Mouse (Mus musculus): ENCODE data around the gene Ankdd1a.
A peak's percentile ranks its signal among the peaks of the same experiment; 100 is the strongest.

Gene Ankdd1a

GRCm38 (mm10) chr9:65508449-65508848 is 11.5 kb downstream of the Ankdd1a start:
- Histone ChIP-seq H3K9me3 (ENCODE audit: low read length) (no peaks in the 10 kb centered on the region), H3K4me3 (replicated peaks; ENCODE audit: low read length) (no peak overlapping the region), H3K27me3 (ENCODE audit: insufficient read depth, low read length) (peaks cover 15% of the 10 kb centered on the region), H3K36me3 (ENCODE audit: insufficient read depth, low read length) (no peaks in the 10 kb centered on the region), H3K4me1 (replicated peaks; ENCODE audit: low read depth, low read length) (peaks cover 3% of the 10 kb centered on the region; the same call in 1 of the 2 replicates)
- TF ChIP-seq NANOG (IDR thresholded peaks at IDR 0.05; ENCODE audit: borderline replicate concordance, low read length) (no peak), CTCF (conservative IDR thresholded peaks at IDR 0.05; ENCODE audit: low read length) (no peak), POU5F1 (IDR thresholded peaks at IDR 0.05; ENCODE audit: borderline replicate concordance, low read length) (no peak)

- Histone ChIP-seq H3K9me3 (ENCODE audit: low read length) (no peaks in the 10 kb centered on the region), H3K27me3 (ENCODE audit: insufficient read depth, low read length) (peaks cover 4% of the 10 kb centered on the region; the same call in 1 of the 2 replicates), H3K36me3 (ENCODE audit: insufficient read depth, low read length) (no peaks in the 10 kb centered on the region), H3K4me3 (replicated peaks; ENCODE audit: low read length) (peak overlapping the region; percentile 41; the same call in 1 of the 2 replicates), H3K4me1 (replicated peaks; ENCODE audit: low read depth, low read length) (peaks cover 11% of the 10 kb centered on the region)
- no peak for TF ChIP-seq CTCF (conservative IDR thresholded peaks at IDR 0.05; ENCODE audit: low read length)
- no peak for TF ChIP-seq NANOG (IDR thresholded peaks at IDR 0.05; ENCODE audit: borderline replicate concordance, low read length)
- TF ChIP-seq POU5F1 (IDR thresholded peaks at IDR 0.05; ENCODE audit: borderline replicate concordance, low read length): no peak
These were observed 17.1 kb downstream of the Ankdd1a start for GRCm38 (mm10) chr9:65502721-65503505.

GRCm38 (mm10) chr9:65502146-65502545 is 17.8 kb downstream of the Ankdd1a start:
- Histone ChIP-seq H3K36me3 (ENCODE audit: insufficient read depth, low read length) (no peaks in the 10 kb centered on the region), H3K9me3 (ENCODE audit: low read length) (no peaks in the 10 kb centered on the region), H3K4me1 (replicated peaks; ENCODE audit: low read depth, low read length) (peaks cover 11% of the 10 kb centered on the region), H3K4me3 (replicated peaks; ENCODE audit: low read length) (no peak overlapping the region), H3K27me3 (ENCODE audit: insufficient read depth, low read length) (peaks cover 4% of the 10 kb centered on the region; the same call in 1 of the 2 replicates)
- TF ChIP-seq POU5F1 (IDR thresholded peaks at IDR 0.05; ENCODE audit: borderline replicate concordance, low read length) (no peak), NANOG (IDR thresholded peaks at IDR 0.05; ENCODE audit: borderline replicate concordance, low read length) (no peak), CTCF (conservative IDR thresholded peaks at IDR 0.05; ENCODE audit: low read length) (no peak; the same call in 1 of the 2 replicates)

- Histone ChIP-seq H3K9me3 (ENCODE audit: low read length) (no peaks in the 10 kb centered on the region), H3K4me3 (replicated peaks; ENCODE audit: low read length) (no peak overlapping the region), H3K27me3 (ENCODE audit: insufficient read depth, low read length) (no peaks in the 10 kb centered on the region), H3K4me1 (replicated peaks; ENCODE audit: low read depth, low read length) (peaks cover 6% of the 10 kb centered on the region), H3K36me3 (ENCODE audit: insufficient read depth, low read length) (no peaks in the 10 kb centered on the region)
- TF ChIP-seq CTCF (conservative IDR thresholded peaks at IDR 0.05; ENCODE audit: low read length) (no peak), POU5F1 (IDR thresholded peaks at IDR 0.05; ENCODE audit: borderline replicate concordance, low read length) (no peak), NANOG (IDR thresholded peaks at IDR 0.05; ENCODE audit: borderline replicate concordance, low read length) (no peak)
These were observed 27.1 kb downstream of the Ankdd1a start for GRCm38 (mm10) chr9:65492851-65493250.

- Histone ChIP-seq H3K9me3 (ENCODE audit: low read length) (no peaks in the 10 kb centered on the region), H3K4me3 (replicated peaks; ENCODE audit: low read length) (no peak overlapping the region), H3K36me3 (ENCODE audit: insufficient read depth, low read length) (peaks cover 3% of the 10 kb centered on the region), H3K4me1 (replicated peaks; ENCODE audit: low read depth, low read length) (peaks cover 6% of the 10 kb centered on the region), H3K27me3 (ENCODE audit: insufficient read depth, low read length) (no peaks in the 10 kb centered on the region)
- TF ChIP-seq CTCF (conservative IDR thresholded peaks at IDR 0.05; ENCODE audit: low read length) (no peak), NANOG (IDR thresholded peaks at IDR 0.05; ENCODE audit: borderline replicate concordance, low read length) (no peak), POU5F1 (IDR thresholded peaks at IDR 0.05; ENCODE audit: borderline replicate concordance, low read length) (no peak)
These were observed 27.6 kb downstream of the Ankdd1a start for GRCm38 (mm10) chr9:65492351-65492750.

GRCm38 (mm10) chr9:65491476-65491875 is 28.5 kb downstream of the Ankdd1a start:
- no peak overlapping the region for H3K4me3 ChIP-seq (replicated peaks; ENCODE audit: low read length)
- no peaks in the 10 kb centered on the region for H3K27me3 ChIP-seq (ENCODE audit: insufficient read depth, low read length)

GRCm38 (mm10) chr9:65480071-65480470 is 39.9 kb downstream of the Ankdd1a start:
- Histone ChIP-seq H3K4me1 (replicated peaks; ENCODE audit: low read depth, low read length) (no peaks in the 10 kb centered on the region), H3K9me3 (ENCODE audit: low read length) (no peaks in the 10 kb centered on the region), H3K27me3 (ENCODE audit: insufficient read depth, low read length) (no peaks in the 10 kb centered on the region), H3K4me3 (replicated peaks; ENCODE audit: low read length) (no peak overlapping the region), H3K36me3 (ENCODE audit: insufficient read depth, low read length) (peaks cover 90% of the 10 kb centered on the region)
- no peak for TF ChIP-seq CTCF (conservative IDR thresholded peaks at IDR 0.05; ENCODE audit: low read length)
- TF ChIP-seq POU5F1 (IDR thresholded peaks at IDR 0.05; ENCODE audit: borderline replicate concordance, low read length): no peak
- no peak for TF ChIP-seq NANOG (IDR thresholded peaks at IDR 0.05; ENCODE audit: borderline replicate concordance, low read length)

More at GRCm38 (mm10) chr9:65491476-65491875, 28.5 kb downstream of the Ankdd1a start:
- Histone ChIP-seq H3K36me3 (ENCODE audit: insufficient read depth, low read length) (peaks cover 12% of the 10 kb centered on the region), H3K9me3 (ENCODE audit: low read length) (no peaks in the 10 kb centered on the region), H3K4me1 (replicated peaks; ENCODE audit: low read depth, low read length) (peaks cover 7% of the 10 kb centered on the region)
- TF ChIP-seq CTCF (conservative IDR thresholded peaks at IDR 0.05; ENCODE audit: low read length): no peak
- no peak for TF ChIP-seq NANOG (IDR thresholded peaks at IDR 0.05; ENCODE audit: borderline replicate concordance, low read length)
- no peak for TF ChIP-seq POU5F1 (IDR thresholded peaks at IDR 0.05; ENCODE audit: borderline replicate concordance, low read length)

GRCm38 (mm10) chr9:65479158-65479557 is 40.8 kb downstream of the Ankdd1a start:
- Histone ChIP-seq H3K4me1 (replicated peaks; ENCODE audit: low read depth, low read length) (no peaks in the 10 kb centered on the region), H3K27me3 (ENCODE audit: insufficient read depth, low read length) (no peaks in the 10 kb centered on the region), H3K9me3 (ENCODE audit: low read length) (no peaks in the 10 kb centered on the region), H3K4me3 (replicated peaks; ENCODE audit: low read length) (no peak overlapping the region), H3K36me3 (ENCODE audit: insufficient read depth, low read length) (peaks cover 90% of the 10 kb centered on the region)
- TF ChIP-seq POU5F1 (IDR thresholded peaks at IDR 0.05; ENCODE audit: borderline replicate concordance, low read length): no peak
